Mouse (Mus musculus) retina, postnatal 7 days (tissue): ENCODE results near the gene Ltbp1.

Source experiments
- DNase-seq: peaks from one replicate; pipeline ENCODE4 v3.0.0-alpha.2; 2012; ENCODE audit warnings: low read depth, low spot score

Ltbp1 gene

DNA sequence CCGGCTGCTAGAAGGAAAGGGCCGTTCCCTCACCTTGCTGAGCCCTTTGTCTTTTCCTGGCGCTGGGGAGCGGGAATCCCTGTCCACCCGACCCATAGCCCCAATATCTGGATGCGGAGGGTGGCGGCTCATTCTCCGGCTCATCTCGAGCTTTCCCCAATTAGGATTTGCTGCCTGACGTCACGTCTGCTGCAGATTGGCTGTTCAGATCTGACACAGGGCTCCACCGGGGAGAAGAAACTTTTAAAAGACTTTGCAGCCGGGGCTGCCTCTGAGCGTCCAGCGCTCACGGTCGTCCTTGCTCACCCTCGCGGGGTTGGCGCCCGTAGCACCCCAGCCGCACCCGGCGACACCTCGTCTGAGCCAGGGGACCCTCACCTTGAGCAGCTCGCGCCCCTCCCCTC lies at the start of gene Ltbp1:
TSS of gene Ltbp1 (plus strand) at position 288 of the 404 bp plus-strand sequence.
- peak; percentile 32 for DNase-seq

DNA sequence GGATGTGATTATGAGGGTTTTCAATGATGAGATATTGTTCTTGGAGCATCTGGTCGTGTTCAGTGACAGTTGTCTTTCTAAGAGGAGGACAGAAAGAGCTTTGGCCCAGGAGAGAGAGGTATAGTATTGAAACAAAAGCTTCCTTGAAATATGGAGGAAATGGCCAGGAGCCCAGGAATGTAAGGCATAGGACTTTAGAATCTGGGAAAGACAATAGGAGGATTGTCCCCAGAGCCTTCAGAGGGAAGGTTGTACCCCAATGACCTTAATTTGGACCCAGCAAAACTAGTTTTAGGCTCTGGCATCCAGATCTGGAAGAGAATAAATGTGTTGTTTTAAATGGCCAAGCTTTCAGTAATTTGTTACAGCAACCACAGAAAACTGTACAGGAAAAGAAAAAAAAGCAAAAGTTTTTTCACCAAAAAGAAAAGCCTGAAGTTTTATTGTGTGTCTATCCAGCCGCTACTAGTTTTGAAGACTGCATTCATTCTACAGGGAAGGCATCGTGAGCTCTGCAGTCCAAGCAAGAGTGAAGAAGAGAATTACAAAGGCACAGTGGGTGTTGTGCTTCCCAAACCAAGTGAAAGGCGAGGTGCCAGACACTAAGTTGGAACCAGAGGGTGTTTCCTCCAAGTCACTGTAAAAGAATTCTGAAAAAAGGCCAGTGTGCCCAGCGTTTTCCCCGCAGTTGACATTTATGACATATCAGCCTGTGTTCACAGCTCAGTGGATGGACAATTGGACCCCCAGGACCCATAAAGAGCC lies 45.7 kb upstream of the Ltbp1 start:
- DNase-seq: no peak

DNA sequence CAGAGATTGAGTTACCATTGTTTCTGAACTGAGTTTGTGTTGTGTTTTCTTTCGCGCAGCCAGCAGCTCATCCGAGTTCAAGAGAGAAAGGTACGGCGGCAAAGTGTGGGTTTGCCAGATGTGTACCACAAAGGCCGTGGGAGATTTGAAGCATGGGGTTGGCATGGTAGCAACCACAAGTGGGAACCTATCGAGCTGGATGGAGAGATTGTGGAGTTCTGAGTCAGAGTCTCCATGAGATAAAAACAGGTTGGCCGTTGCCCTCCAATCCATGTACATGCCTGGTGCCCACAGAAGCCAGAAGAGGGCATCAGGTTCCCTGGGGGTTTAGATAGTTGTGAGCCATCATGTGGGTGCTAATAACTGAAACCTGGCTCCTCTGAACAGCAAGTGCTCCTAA lies 42.1 kb upstream of the Ltbp1 start:
- DNase-seq: no peak

DNA sequence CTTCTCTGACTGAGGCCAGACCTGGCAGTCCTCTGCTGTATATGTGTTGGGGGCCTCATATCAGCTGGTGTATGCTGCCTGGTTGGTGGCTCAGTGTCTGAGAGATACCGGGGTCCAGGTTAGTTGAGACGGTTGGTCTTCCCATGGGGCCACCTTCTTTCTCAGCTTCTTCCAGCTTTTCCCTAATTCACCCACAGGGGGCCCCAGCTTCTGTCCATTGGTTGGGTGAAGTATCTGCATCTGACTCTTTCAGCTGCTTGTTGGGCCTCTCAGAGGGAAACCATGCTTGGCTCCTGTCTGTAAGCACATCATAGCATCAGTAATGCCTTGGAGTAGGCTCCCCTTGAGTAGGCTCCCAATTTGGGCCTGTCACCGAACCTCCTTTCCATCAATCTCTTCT lies 41.5 kb upstream of the Ltbp1 start:
- DNase-seq: no peak

DNA sequence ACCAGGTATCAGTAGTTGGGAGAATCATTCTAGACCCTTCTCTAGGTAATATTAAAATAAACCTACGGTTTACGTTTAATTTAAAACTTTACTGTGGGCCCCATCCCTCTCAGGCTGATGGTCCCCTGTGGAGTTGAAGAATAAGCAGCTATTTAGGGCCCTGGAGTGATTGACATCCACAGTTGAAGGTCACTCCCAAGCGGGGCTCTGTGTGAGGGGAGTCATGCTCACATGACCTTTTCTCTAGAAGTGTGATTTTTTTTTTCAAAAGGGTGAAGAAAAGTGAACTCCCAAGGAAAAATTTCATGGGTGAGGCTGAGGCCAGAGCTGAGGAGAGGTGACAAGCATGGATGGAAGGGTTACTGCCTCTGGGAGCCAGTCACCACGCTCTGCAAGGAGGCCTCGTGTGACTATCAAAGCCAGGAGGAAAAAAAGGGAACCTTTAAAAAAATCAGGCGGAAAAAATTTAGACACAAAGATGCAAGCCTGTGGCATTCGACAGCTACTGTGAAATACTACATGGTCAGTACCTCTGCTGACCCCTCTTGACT lies 38.0 kb upstream of the Ltbp1 start:
- no peak for DNase-seq

DNA sequence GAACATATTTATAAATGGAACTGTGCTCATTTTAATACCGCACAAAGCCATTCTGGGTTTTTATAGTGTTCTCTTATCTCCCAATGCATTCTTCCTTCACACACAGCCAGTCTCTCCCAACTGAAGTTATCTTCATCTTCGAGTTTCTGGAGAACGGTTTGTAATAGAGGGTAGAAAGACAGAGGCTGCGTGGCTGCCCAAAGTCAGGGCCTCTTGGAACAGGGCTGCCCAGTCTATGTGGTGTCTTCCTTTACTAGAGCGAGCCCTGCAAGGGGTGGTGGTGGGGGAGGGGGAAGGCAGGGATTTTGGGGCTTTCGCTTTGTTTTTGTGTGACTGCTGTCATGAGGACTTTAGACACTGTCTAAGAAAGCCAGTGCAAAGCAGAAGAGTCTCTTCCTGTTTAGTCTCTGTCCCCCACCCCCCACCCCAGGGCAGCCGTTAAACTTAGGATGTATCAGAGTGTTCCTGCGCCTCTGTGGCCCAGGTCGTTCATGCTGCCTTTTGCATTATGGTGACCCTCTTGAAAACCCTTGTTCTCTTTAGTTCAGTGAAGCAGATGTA lies 37.1 kb upstream of the Ltbp1 start:
- no peak for DNase-seq

DNA sequence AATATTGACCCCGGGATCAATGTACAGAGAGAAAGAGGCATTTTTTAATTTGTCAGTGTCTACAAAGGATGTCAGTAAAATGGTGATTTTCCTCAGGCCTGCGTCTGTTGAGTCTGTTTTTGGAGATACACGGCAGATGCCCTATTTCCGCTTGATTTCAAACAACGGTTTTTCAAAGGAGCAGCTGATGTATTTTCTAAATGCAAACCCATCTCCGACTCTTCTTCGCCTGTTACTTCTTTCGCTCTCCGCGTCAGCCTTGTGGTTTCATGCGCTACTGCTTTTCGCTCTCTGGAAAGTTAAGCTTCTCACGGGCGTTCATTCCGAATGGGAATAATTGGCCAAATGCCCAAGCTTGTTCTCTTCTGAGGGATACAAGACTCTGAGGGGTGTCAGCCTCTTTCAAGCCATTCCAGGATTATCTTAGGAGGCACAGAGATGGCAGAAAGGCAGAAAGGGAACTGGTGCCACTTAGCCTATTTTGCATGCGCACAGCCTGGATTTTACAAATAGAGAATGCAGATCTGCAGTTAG lies 36.6 kb upstream of the Ltbp1 start:
- no peak for DNase-seq

DNA sequence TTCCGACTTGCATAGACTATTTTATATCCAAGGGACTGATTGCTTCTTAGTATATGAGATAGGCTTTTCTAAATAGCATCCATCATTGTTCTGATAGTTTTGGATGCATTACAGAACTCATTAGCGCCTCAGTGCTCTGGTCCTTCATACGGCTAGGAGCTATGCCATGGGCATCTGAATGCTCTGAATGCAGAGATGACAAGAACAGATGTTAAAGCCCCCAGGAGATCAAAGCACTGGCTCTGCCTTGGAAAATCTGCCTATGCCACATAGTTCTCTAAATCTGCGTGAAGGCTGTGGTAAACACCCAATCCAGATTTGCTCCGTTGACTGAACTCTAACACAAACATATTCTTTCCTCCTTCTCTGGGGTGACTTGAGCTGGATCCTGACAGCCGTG lies 30.2 kb upstream of the Ltbp1 start:
- DNase-seq: no peak

DNA sequence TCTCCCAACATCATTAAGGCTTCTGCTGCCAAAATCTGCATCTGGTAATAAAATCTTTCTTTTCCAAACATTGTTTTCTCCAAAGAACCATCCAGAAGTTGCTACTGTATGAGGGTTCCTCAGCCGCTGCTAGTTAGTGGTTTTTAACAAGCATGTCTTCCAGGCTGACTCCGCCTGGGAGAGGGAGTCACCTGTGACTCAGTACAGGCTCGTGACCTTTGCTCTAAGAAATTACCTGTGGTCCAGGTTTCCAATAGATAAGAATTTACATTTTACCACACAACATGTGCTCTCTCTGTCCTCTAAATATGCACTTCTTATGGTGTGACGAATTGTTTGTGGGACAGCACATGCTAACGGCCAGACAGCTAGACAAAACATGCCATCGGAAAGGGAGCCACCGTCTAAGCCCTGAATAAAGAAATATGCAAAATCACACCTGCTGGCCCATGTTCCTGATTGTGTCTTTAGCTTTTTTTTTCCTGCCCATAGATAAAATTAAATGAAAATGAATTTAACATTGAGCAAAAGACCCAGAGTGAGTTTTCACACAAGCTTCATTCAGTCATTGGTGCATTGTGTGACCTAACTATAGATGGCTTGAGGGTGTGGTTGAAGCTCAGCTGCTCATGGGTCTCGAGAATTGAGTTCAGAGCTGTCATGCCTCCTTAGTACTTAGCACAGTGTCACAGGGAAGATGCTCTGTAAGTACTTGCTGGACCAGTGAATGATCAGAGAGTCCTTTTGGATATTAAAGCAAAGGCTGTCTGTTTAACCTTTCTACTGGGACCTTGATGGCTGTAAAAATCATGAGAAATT lies 29.0 kb upstream of the Ltbp1 start:
- DNase-seq: no peak

DNA sequence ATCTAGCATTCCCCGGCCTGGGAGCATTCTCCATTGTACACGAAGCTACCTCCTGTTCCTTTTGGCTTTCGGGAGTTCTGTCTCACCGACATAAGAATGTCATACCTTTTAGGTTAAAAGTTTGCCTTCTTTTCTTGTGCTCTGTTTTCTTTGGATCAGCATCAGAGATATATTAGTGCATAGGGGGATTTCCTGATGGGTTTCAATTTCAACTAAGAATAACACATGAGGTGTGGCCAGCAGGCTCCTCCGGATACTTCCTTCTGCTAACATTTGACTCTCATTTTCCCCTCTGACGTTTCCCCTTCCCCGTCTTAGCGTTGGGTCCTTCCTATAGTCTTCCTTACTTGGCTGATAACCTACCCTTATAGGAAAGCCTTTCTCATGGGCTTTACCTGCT lies 25.6 kb upstream of the Ltbp1 start:
- no peak for DNase-seq

DNA sequence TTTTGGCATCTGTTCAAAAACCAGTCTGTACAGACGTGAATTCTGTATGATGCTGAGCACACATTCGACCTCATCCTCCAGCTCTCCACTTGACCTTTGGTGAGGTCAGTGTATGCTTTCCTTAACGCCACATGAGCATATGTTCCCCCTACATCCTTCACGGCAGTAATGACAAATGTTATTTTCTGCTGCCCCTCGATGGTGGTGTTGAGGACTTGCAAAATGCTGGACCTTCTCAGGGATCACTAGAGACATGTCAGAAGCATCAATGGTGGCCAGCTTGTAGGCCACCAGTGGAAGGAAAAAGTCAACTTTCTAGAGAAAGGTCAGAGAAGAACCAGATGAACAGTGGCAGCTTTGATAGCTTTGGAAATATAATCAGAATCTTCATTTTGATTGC lies 23.7 kb upstream of the Ltbp1 start:
- DNase-seq: no peak

DNA sequence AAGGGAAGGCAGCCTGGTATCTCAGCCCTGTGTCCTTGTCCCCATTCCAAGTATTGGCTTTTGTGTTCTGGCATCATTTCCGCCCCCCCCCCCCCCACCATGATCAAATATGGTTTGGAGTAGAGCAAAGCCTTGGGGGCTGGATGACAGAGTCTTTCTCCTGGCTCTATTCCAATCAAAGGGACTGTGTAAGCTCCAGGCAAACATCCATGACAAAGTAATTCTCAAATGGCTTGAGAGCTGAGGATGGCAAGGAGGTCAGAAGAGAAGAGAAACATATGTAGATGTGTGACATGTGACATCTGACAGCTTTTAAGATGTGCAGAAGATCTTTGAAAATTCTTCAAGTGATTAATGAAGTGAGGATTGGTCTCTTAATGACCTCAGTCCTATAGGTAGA lies 22.5 kb upstream of the Ltbp1 start:
- DNase-seq: no peak

DNA sequence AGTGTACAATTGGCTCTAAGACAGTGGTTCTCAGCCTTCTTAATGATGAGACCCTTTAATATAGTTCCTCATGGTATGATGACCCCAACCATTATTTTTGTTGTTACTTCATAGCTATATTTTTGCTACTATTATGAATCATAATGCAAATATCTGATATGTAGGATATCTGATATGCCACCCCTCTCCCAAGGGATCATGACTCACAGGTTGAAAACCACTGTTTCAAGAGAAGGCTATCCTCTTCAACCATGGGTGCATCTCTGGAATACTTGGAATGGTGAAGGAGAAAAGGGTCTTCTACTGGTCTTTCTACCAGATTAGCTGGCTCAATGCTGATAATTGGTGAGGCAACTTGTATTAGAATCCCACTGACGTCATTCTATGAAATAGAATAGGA lies 21.3 kb upstream of the Ltbp1 start:
- DNase-seq: no peak

DNA sequence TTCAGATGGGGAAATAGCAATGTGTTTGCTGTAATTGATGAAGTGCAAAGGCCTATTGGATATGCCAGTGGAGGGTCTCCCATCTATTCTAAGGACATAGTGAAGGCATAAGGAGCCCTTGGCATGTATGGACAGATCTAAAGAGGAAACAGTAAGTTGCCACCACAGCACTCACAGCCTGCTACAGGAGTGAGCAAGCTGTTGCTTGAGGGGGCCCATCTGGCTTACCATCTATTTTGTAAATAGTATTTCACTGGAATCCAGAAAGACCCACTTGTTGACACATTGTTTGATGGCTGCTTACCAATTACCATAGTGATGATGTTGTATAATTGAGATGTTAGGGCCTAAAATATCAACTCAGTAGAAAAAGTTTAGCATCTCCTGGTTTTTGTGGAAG lies 20.7 kb upstream of the Ltbp1 start:
- no peak for DNase-seq

DNA sequence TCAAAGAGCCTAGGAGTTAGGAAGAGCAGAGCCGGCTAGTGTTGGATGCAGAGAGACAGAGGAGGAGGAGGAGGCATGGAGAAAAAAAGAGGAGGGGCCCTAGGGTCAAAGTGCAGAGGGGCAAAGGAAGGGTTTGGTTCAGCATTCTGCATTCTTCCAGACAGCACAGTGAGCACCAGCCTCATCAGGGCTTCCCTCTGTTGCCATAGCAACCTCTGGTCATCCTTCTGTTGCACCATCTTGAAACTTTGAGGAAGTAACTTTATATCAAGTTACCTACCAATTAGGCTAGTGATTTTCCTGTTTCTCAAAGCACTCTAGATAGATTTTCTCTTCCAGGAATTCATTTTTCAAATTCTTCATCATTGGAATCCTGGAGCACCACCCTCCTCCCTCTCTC lies 18.3 kb upstream of the Ltbp1 start:
- no peak for DNase-seq

DNA sequence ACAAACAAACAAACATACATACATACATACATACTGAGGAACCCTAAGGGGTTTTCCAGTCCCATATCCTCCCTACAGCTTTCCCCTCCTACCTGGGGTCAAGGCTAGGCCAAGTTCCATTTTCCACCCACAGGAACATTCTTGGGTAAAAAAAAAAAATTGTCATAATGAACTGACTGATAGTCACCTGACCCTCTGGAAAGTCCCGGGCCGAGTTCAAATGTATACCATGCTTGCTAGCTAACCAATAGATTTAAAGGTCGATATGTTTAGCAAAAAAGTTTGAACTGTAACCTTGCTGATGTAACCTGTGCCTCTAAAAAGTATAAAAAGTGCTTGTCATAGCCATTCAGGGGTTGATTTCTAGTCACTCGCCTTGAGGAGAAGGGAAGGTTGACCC lies 15.7 kb upstream of the Ltbp1 start:
- no peak for DNase-seq

DNA sequence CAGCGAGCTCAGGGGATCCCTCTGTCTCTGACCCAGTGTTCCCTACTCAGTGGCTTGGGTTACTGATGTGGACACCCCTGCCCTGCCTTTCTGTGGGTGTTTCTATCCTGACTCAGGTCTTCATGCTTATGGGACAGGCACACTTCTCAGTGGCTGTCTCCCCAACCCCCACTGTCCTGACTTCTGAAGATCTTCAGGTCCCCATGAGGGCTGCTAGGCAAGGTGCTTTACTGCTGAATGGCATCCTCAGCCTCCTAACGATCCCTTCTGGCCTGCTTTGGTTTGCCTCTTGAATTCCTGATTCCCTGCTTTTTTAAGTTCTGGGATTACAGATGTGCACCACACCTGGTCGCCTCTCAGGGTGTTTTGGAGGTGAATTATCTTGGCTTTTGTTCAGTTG lies 14.8 kb upstream of the Ltbp1 start:
- no peak for DNase-seq

DNA sequence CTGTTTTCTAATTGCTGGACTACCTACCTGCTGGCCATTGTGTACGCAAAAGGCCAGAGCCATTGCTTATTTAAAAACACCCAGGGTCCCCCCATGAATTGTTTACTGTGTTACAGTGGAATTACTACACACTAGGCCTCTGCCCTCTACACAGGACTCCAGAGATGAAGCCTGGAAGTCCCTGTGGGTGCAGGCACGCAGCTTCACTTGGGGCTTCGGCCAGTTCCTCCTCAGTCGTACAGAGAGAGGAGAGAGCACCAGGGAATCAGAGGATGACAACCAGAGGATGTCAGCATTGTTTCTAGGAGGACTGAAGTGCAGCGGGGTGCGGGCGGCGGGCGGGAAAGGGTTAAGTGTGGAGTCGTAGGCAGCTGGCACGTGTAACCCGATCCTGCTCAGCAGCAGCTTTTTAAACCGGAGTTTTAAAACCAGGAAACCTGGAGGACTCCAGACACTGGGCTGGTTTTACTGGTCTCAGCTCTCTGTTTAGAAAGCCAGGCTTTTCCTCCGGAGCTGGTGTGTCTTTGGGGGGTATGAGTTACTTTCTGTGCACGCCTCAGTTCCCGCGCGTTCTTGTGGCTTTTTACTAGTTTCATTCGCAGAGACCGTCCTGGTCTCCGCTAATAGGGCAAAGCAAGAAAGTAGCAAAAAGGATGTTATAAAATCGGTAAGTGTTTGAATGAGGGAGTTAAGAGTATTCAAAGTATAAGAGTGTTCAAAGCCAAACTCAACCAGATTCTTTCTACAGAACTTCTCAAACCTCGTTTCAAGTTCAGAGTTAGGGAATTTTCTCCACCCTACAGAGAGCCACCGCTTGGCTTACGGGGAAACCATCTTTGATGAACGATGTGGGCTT lies 11.4 kb upstream of the Ltbp1 start:
- no peak for DNase-seq

DNA sequence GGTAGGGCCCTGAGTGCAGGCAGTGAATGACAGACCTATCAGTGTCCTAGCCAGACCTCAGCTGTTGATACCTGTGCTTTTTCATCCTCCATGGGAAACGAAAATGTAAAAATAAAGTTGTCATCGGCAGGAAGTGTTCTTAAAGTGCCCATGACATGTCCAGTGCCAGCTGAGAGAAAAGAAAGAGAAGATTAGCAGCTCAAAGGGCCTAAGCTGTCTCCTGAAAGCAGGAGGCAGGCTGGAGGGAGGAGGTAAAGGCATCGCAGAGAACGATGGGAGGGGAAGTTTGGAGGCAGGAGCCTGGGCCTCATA lies 10.8 kb upstream of the Ltbp1 start:
- no peak for DNase-seq

DNA sequence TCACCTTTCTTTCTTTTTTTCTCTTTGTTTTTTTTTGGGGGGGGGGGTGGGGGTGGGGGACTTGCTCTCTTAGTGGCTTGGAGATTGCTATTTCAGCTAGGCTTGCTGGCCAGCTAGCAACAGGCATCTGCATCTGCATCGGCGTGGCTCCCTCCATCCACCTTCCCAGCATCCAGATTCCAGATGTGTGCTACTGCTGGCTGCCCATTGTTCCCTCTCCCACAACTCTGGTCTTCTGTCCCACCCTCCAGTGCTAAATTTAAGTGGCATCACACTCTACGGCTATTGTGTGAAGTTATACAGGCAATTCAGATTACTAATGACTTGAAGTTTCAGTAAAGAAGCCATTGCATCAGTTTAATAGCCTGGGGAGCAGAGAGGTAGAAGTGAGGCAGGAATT lies 10.1 kb upstream of the Ltbp1 start:
- DNase-seq: no peak

DNA sequence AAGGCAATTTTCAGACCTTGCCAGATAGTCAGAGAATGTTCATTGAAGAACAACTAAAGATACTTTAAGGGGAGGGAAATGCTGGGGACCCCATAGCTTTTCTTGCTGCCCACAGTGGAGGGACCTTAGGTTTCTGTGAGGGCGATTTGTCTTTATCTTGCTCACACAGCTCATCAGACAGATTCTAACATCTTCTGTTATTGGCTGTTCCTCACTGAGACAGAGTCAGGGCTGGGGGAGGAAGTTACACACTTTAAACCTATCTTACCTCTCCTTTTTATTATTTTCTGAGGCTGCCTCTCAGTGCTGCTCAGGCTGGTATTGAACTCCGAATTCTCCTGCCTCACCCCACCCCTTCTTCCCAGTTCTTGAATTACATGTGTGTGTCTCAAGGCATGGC lies 5.3 kb upstream of the Ltbp1 start:
- DNase-seq: no peak

DNA sequence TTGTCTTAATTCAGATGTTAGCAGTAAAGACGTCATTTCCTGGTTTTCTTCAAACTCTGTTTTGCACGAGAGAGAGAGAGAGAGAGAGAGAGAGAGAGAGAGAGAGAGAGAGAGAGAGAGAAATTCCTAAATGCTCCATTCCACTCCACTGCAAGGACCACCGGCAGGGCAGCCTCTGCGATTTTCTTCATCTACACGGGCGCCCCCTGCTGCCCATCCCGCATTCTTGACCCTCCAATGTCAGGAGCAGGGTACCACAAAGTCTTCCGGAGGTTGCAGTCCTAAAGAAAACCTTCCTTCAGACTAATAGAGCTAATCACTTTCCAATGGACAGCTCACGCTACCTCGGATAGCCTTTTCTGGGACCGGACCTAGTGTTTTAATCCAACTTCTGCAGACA lies 548 bp upstream of the Ltbp1 start:
- peak; percentile 51 for DNase-seq
